In genomic region chrX:155888118-155888517, GRCm38 (mm10) we compare ENCODE assay signal across 25 mouse cellular contexts.
A peak's percentile ranks its signal among the peaks of the same experiment; 100 is the strongest.
DNase-seq lines count a peak whose midpoint lies in the region; ATAC-seq and TF ChIP-seq lines count a peak whose summit lies in the region.
"Had no signal": no experiment of that assay in that cellular context is flagged by ENCODE, and none has a peak within 500 bp of the region (broad histone marks: within the 10 kb centered on the region; RNA-seq: fewer than 3 reads in every experiment).

No protein-coding gene starts in this region.

- WGBS in forebrain, postnatal 0 days, result 34% methylated on average over 1 of the region's 1 CpGs
- 21% methylated on average over 1 of the region's 1 CpGs for WGBS in forebrain, embryonic 15.5 days

- H3K27me3 ChIP-seq in forebrain, postnatal 0 days (ENCODE audit: insufficient read depth, low read length), result no peaks in the 10 kb centered on the region
- no peaks in the 10 kb centered on the region for H3K27me3 ChIP-seq in forebrain, embryonic 15.5 days
- H3K27me3 ChIP-seq: CH12.LX; embryonic facial prominence, embryonic 13.5 days; embryonic facial prominence, embryonic 15.5 days; forebrain, embryonic 13.5 days had no signal

- no peak overlapping the region for H3K27ac ChIP-seq in forebrain, postnatal 0 days (ENCODE audit: low read depth, low read length)
- no peak overlapping the region for H3K27ac ChIP-seq in forebrain, embryonic 15.5 days (replicated peaks)
- H3K27ac ChIP-seq: embryonic facial prominence, embryonic 13.5 days; embryonic facial prominence, embryonic 15.5 days; forebrain, embryonic 10.5 days; forebrain, embryonic 13.5 days had no signal

- DNase-seq in embryo, embryonic 11 days, result peak; percentile 0
- no peak for DNase-seq in embryo, embryonic 9.5 days (ENCODE audit: extremely low spot score)
- no peak for DNase-seq in forebrain, postnatal 0 days
- DNase-seq in brain, embryonic 14.5 days (ENCODE audit: low read depth), result peak; percentile 5
- DNase-seq: adrenal gland, adult 8-10 months; adrenal gland, postnatal 14 days; adrenal gland, postnatal 36 days; B cell, adult 2 months; cerebellum, adult 11 months; cerebellum, adult 18-20 months; cerebellum, adult 8-10 months; cerebellum, adult 9-11 months; cerebellum, postnatal 14 days; cerebellum, postnatal 36 days had no signal

- H3K36me3 ChIP-seq in forebrain, postnatal 0 days (ENCODE audit: insufficient read depth), result no peaks in the 10 kb centered on the region
- no peaks in the 10 kb centered on the region for H3K36me3 ChIP-seq in forebrain, embryonic 15.5 days
- H3K36me3 ChIP-seq: embryonic facial prominence, embryonic 13.5 days; embryonic facial prominence, embryonic 15.5 days; forebrain, embryonic 10.5 days; G1E had no signal

- H3K4me3 ChIP-seq in forebrain, postnatal 0 days (ENCODE audit: low read depth, low read length), result no peak overlapping the region
- H3K4me3 ChIP-seq in forebrain, embryonic 15.5 days, result no peak overlapping the region
- H3K4me3 ChIP-seq: embryonic facial prominence, embryonic 13.5 days; embryonic facial prominence, embryonic 15.5 days; erythroblast, embryonic 14.5 days; forebrain, embryonic 10.5 days; forebrain, embryonic 13.5 days had no signal

- H3K4me2 ChIP-seq in forebrain, postnatal 0 days (ENCODE audit: low read depth), result no peak overlapping the region
- no peak overlapping the region for H3K4me2 ChIP-seq in forebrain, embryonic 15.5 days (replicated peaks)
- H3K4me2 ChIP-seq: embryonic facial prominence, embryonic 13.5 days; embryonic facial prominence, embryonic 15.5 days; forebrain, embryonic 13.5 days had no signal

- H3K9me3 ChIP-seq in forebrain, postnatal 0 days (ENCODE audit: low read length), result no peaks in the 10 kb centered on the region
- H3K9me3 ChIP-seq in forebrain, embryonic 15.5 days, result no peaks in the 10 kb centered on the region
- H3K9me3 ChIP-seq: embryonic facial prominence, embryonic 13.5 days; embryonic facial prominence, embryonic 15.5 days; forebrain, embryonic 10.5 days; forebrain, embryonic 13.5 days; G1E had no signal

- ATAC-seq in forebrain, postnatal 0 days, result peak; percentile 66; the same call in 1 of the 2 replicates
- no peak for ATAC-seq in forebrain, embryonic 15.5 days (replicated peaks)
- ATAC-seq: activated CD4-positive, CD25-positive, alpha-beta regulatory T cell, adult 4 months; CD4-positive, CD25-positive, alpha-beta regulatory T cell, adult 4 months; forebrain, embryonic 13.5 days; Patski had no signal

- H3K4me1 ChIP-seq in forebrain, postnatal 0 days (ENCODE audit: insufficient read depth), result no peaks in the 10 kb centered on the region
- H3K4me1 ChIP-seq in forebrain, embryonic 15.5 days, result no peaks in the 10 kb centered on the region
- H3K4me1 ChIP-seq: embryonic facial prominence, embryonic 13.5 days; embryonic facial prominence, embryonic 15.5 days; forebrain, embryonic 10.5 days; forebrain, embryonic 13.5 days had no signal

- no peak overlapping the region for H3K9ac ChIP-seq in forebrain, postnatal 0 days
- H3K9ac ChIP-seq in forebrain, embryonic 15.5 days (replicated peaks), result no peak overlapping the region
- H3K9ac ChIP-seq: embryonic facial prominence, embryonic 13.5 days; embryonic facial prominence, embryonic 15.5 days; forebrain, embryonic 13.5 days had no signal

- no peak for TF ChIP-seq POLR2A in brain, embryonic 14.5 days (IDR thresholded peaks at IDR 0.05; ENCODE audit: borderline replicate concordance, extremely low read depth, insufficient read depth, insufficient read length, poor library complexity, severe bottlenecking)

- TF ChIP-seq CTCF in forebrain, postnatal 0 days (IDR thresholded peaks at IDR 0.05; ENCODE audit: low read depth), result no peak
- TF ChIP-seq CTCF in brain, embryonic 14.5 days (IDR thresholded peaks at IDR 0.05; ENCODE audit: borderline replicate concordance, extremely low read depth, insufficient read depth, insufficient read length), result no peak

Comparison
In these comparisons a context has a peak if more than half of its experiments do, and no peak if none do; other contexts are left out.
1. DNase-seq: peak in embryo, embryonic 11 days (single experiment) and brain, embryonic 14.5 days (single experiment); none in embryo, embryonic 9.5 days (single experiment) and forebrain, postnatal 0 days (single experiment).